Mouse (Mus musculus) limb, embryonic 14.5 days (tissue): Measurements from ENCODE around the gene Nos1ap. TPM values are rescaled to one million over a fixed set of nuclear protein-coding genes. Genes with fewer than 3 reads are reported as not detected.

ENCODE experiments used
- ATAC-seq: fragments of 200-750 bp; cut with Nextera tagmentation; 2 replicates; pipeline ENCODE4 v1.8.0; 2017; ENCODE audit warnings: low read depth, moderate number of reproducible peaks, moderate TSS enrichment; ENCODE audit not compliant: low FRiP score
- DNase-seq: peaks from one replicate; pipeline ENCODE4 v3.0.0-alpha.2; 2015; ENCODE audit warnings: low spot score
- H3K27ac ChIP-seq: fragments of 300-500 bp; sonication (generic); replicated peaks from 2 replicates; pipeline ENCODE4 v1.5.1; 2014; ENCODE audit warnings: low read depth, mild to moderate bottlenecking, low read length, moderate library complexity, mixed read lengths
- H3K27me3 ChIP-seq: fragments of 300-500 bp; sonication (generic); 2 replicates; pipeline ENCODE4 v1.6.1; 2014; ENCODE audit warnings: low read length, mixed read lengths; ENCODE audit not compliant: control insufficient read depth, insufficient read depth
- H3K36me3 ChIP-seq: fragments of 300-500 bp; sonication (generic); 2 replicates; pipeline ENCODE4 v1.6.1; 2014; ENCODE audit warnings: mild to moderate bottlenecking, low read length, moderate library complexity, mixed read lengths; ENCODE audit not compliant: control insufficient read depth, insufficient read depth
- H3K4me1 ChIP-seq: fragments of 300-500 bp; sonication (generic); 2 replicates; pipeline ENCODE4 v1.6.1; 2014; ENCODE audit warnings: antibody characterized with exemption, low read length, mixed read lengths; ENCODE audit not compliant: control insufficient read depth, insufficient read depth
- H3K4me2 ChIP-seq: fragments of 300-500 bp; sonication (generic); replicated peaks from 2 replicates; pipeline ENCODE4 v1.6.1; 2014; ENCODE audit warnings: low read depth, mild to moderate bottlenecking, low read length, moderate library complexity; ENCODE audit not compliant: severe bottlenecking
- H3K4me3 ChIP-seq: fragments of 300-500 bp; sonication (generic); replicated peaks from 2 replicates; pipeline ENCODE4 v1.5.1; 2014; ENCODE audit warnings: low read length
- H3K9ac ChIP-seq: fragments of 300-500 bp; sonication (generic); 2 replicates; pipeline ENCODE4 v1.6.1; 2014; ENCODE audit warnings: mild to moderate bottlenecking, low read depth, low read length, moderate library complexity; ENCODE audit not compliant: severe bottlenecking
- H3K9me3 ChIP-seq: fragments of 300-500 bp; sonication (generic); 2 replicates; pipeline ENCODE4 v1.6.1; 2016; ENCODE audit warnings: low read length; ENCODE audit not compliant: control insufficient read depth
- POLR2A ChIP-seq: fragments of 200-500 bp; IDR thresholded peaks from 2 replicates; pipeline ENCODE4 v1.8.0; 2012; ENCODE audit warnings: inconsistent platforms, mild to moderate bottlenecking, moderate library complexity, borderline replicate concordance; ENCODE audit not compliant: insufficient read depth, insufficient read length; ENCODE audit errors: extremely low read depth
- WGBS: fragments of 180-500 bp; shearing (Covaris S2); extraction: QIAGEN DNeasy Blood & Tissue Kit; methylation state at CpG from one replicate; pipeline ENCODE4 v1.1.7; 2014; 5-methylcytosine and 5-hydroxymethylcytosine counted together
- polyA plus RNA-seq, 2 experiments: library from polyadenylated mRNA; depleted of rRNA in 1 of 2; stranded (reverse) in 1 of 2; unstranded in 1 of 2; fragments of >200 nt; fragmentation: Nextera tagmentation in 1 of 2; extraction: Ambion mirVana in 1 of 2; gene quantifications; 2 replicates each; pipeline versions ENCODE4 v1.2.1 to v1.2.3; 2012 to 2014

Gene Nos1ap
- polyA plus RNA-seq, 2 experiments = 10.2 to 11.6 TPM

GRCm38 (mm10) chr1:170605228-170606001, 15.8 kb upstream of the Nos1ap start:
- 20% methylated on average over 21 of the region's 21 CpGs for WGBS
- Histone ChIP-seq H3K4me3 (no peak overlapping the region), H3K36me3 (no peaks in the 10 kb centered on the region), H3K27me3 (no peaks in the 10 kb centered on the region), H3K27ac (peak overlapping the region; percentile 78), H3K9me3 (no peaks in the 10 kb centered on the region), H3K9ac (no peak overlapping the region), H3K4me2 (peak overlapping the region; percentile 28; the same call in 1 of the 2 replicates), H3K4me1 (peaks cover 15% of the 10 kb centered on the region; the same call in 1 of the 2 replicates)
- peak; percentile 91 for ATAC-seq
- peak; percentile 85 for DNase-seq
- TF ChIP-seq POLR2A = no peak

GRCm38 (mm10) chr1:170594575-170594974, 4.9 kb upstream of the Nos1ap start:
- TF ChIP-seq POLR2A = no peak

GRCm38 (mm10) chr1:170590531-170590930, 870 bp upstream of the Nos1ap start:
- no peaks in the 10 kb centered on the region for H3K27me3 ChIP-seq
- no peaks in the 10 kb centered on the region; the same call in 1 of the 2 replicates for H3K36me3 ChIP-seq
- no peak for DNase-seq
- H3K27ac ChIP-seq = no peak overlapping the region
- no peaks in the 10 kb centered on the region for H3K9me3 ChIP-seq
- no peak for ATAC-seq
- H3K4me1 ChIP-seq = peaks cover 11% of the 10 kb centered on the region
- H3K9ac ChIP-seq = no peak overlapping the region
- TF ChIP-seq POLR2A = no peak
- no peak overlapping the region for H3K4me2 ChIP-seq
- 58% methylated on average over 4 of the region's 4 CpGs for WGBS
- no peak overlapping the region for H3K4me3 ChIP-seq

More at GRCm38 (mm10) chr1:170594575-170594974, 4.9 kb upstream of the Nos1ap start:
- Histone ChIP-seq H3K36me3 (no peaks in the 10 kb centered on the region), H3K4me1 (no peaks in the 10 kb centered on the region), H3K9ac (no peak overlapping the region), H3K4me3 (no peak overlapping the region), H3K27me3 (no peaks in the 10 kb centered on the region), H3K4me2 (no peak overlapping the region), H3K27ac (no peak overlapping the region), H3K9me3 (no peaks in the 10 kb centered on the region)
- WGBS = 86% methylated on average over 7 of the region's 7 CpGs
- DNase-seq (no peak), ATAC-seq (no peak)

- peak overlapping the region; percentile 81 for H3K4me3 ChIP-seq
- no peaks in the 10 kb centered on the region for H3K9me3 ChIP-seq
- no peak for DNase-seq
- 3% methylated on average over 11 of the region's 11 CpGs for WGBS
- peaks cover 3% of the 10 kb centered on the region for H3K36me3 ChIP-seq
- no peak for TF ChIP-seq POLR2A
- no peak for ATAC-seq
- peak overlapping the region; percentile 96 for H3K4me2 ChIP-seq
- no peaks in the 10 kb centered on the region for H3K27me3 ChIP-seq
- peaks cover 11% of the 10 kb centered on the region for H3K4me1 ChIP-seq
- peak overlapping the region; percentile 80 for H3K9ac ChIP-seq
- no peak overlapping the region for H3K27ac ChIP-seq
Measured at GRCm38 (mm10) chr1:170590041-170590360, 340 bp upstream of the Nos1ap start.

GRCm38 (mm10) chr1:170588879-170589218, 812 bp downstream of the Nos1ap start:
- peaks cover 9% of the 10 kb centered on the region for H3K36me3 ChIP-seq
- H3K4me1 ChIP-seq = peaks cover 11% of the 10 kb centered on the region
- H3K4me3 ChIP-seq = peak overlapping the region; percentile 81
- no peaks in the 10 kb centered on the region for H3K27me3 ChIP-seq
- TF ChIP-seq POLR2A = no peak
- peak overlapping the region; percentile 96 for H3K4me2 ChIP-seq
- no peak overlapping the region for H3K27ac ChIP-seq
- no peaks in the 10 kb centered on the region for H3K9me3 ChIP-seq
- 4% methylated on average over 8 of the region's 8 CpGs for WGBS
- H3K9ac ChIP-seq = peak overlapping the region; percentile 80
- no peak for ATAC-seq
- DNase-seq = no peak
